Comparison of ENCODE assay signal across 10 mouse cellular contexts in genomic region chr15:87597149-87597548, GRCm38 (mm10). TPM values are rescaled to one million over a fixed set of nuclear protein-coding genes. Genes with fewer than 3 reads are reported as not detected.
DNase-seq lines count a peak whose midpoint lies in the region; ATAC-seq and TF ChIP-seq lines count a peak whose summit lies in the region.
"Had no signal": no experiment of that assay in that cellular context is flagged by ENCODE, and none has a peak within 500 bp of the region (broad histone marks: within the 10 kb centered on the region; RNA-seq: fewer than 3 reads in every experiment).

No protein-coding gene starts in this region.

- intact Hi-C loops in heart, adult 2 months (cut with DNase I), result no loop called here
- intact Hi-C loops in left cerebral cortex, postnatal 14 days (cut with DNase I), result no loop called here
- intact Hi-C loops in heart, postnatal 36 days (cut with DNase I), result no loop called here

- TF ChIP-seq EP300 in heart, adult 2 months (IDR thresholded peaks at IDR 0.05; ENCODE audit: insufficient read depth, low read depth, low read length), result no peak

- H3K9ac ChIP-seq in heart, adult 2 months (ENCODE audit: low read depth, low read length), result no peak overlapping the region
- H3K9ac ChIP-seq: midbrain, embryonic 12.5 days had no signal

- peak; percentile 85 for DNase-seq in heart, adult 11 months
- DNase-seq in heart, adult 2 months, result no peak
- DNase-seq in NIH3T3 (ENCODE audit: low read depth), result peak; percentile 86
- DNase-seq in left cerebral cortex, postnatal 14 days (ENCODE audit: low spot score in 2 of 2), result peak; percentile 60 to 80
- no peak for DNase-seq in adipocyte (ENCODE audit: low spot score)
- DNase-seq in embryo, embryonic 10.5 days (ENCODE audit: low spot score), result no peak
- no peak for DNase-seq in heart, postnatal 36 days
- DNase-seq: thymus, postnatal 25 days had no signal

- H3K79me2 ChIP-seq in heart, adult 2 months (replicated peaks; ENCODE audit: control insufficient read depth, insufficient read depth, low read length), result no peaks in the 10 kb centered on the region

- no peaks in the 10 kb centered on the region for H3K36me3 ChIP-seq in heart, adult 2 months (ENCODE audit: control insufficient read depth, insufficient read depth, low read length)
- H3K36me3 ChIP-seq: midbrain, embryonic 12.5 days had no signal

- no peak overlapping the region for H3K27ac ChIP-seq in heart, adult 2 months
- H3K27ac ChIP-seq: midbrain, embryonic 12.5 days had no signal

- no peak overlapping the region for H3K4me3 ChIP-seq in heart, adult 2 months
- H3K4me3 ChIP-seq: midbrain, embryonic 12.5 days had no signal

- no peak for TF ChIP-seq CTCF in heart, adult 2 months (IDR thresholded peaks at IDR 0.05)

- WGBS in heart, adult 2 months, result 36% methylated on average over 4 of the region's 4 CpGs

- H3K27me3 ChIP-seq in heart, adult 2 months (ENCODE audit: control insufficient read depth, insufficient read depth, low read length), result no peaks in the 10 kb centered on the region
- H3K27me3 ChIP-seq: midbrain, embryonic 12.5 days had no signal

- ATAC-seq in frontal cortex, adult (ENCODE audit: low TSS enrichment), result peak; percentile 39

- no peaks in the 10 kb centered on the region for H3K4me1 ChIP-seq in heart, adult 2 months (ENCODE audit: control insufficient read depth, insufficient read depth, low read length)

- no peak for TF ChIP-seq POLR2A in heart, adult 2 months (IDR thresholded peaks at IDR 0.05; ENCODE audit: insufficient read depth, low read depth, low read length)

RNA-seq across cellular contexts. Expression of gene Fam19a5, which starts 53.0 kb away (rescaled TPM):
- 1 to 10 TPM; 3.5 to 5.0 TPM for total RNA-seq in heart, adult 2 months (2021)
- 3.9 and 4.2 TPM in 2 replicates for polyA plus RNA-seq in heart, adult 2 months (2012; rRNA removed)
- total RNA-seq in left cerebral cortex, postnatal 14 days (2021), result 100 to 1,000 TPM; 103 to 106 TPM
- 1 to 10 TPM; 2.6 to 3.8 TPM for total RNA-seq in heart, postnatal 36 days (2021)

Comparison
In these comparisons a context has a peak if more than half of its experiments do, and no peak if none do; other contexts are left out.
1. DNase-seq: peak in heart, adult 11 months (single experiment), NIH3T3 (single experiment) and left cerebral cortex, postnatal 14 days (2 of 2); none in heart, adult 2 months (0 of 2), adipocyte (single experiment), embryo, embryonic 10.5 days (single experiment) and heart, postnatal 36 days (0 of 2).
2. RNA of gene Fam19a5, which starts 53.0 kb away (total RNA-seq): 103 to 106 TPM in left cerebral cortex, postnatal 14 days; 3.5 to 5.0 TPM in heart, adult 2 months and 2.6 to 3.8 TPM in heart, postnatal 36 days; every median in the first group is over 10 times any median in the second.